Mouse (Mus musculus) erythroblast, embryonic 14.5 days (primary cell): ENCODE results near the gene Cadps. TPM values are rescaled to one million over a fixed set of nuclear protein-coding genes. Genes with fewer than 3 reads are reported as not detected.

ENCODE experiments used
- H3K27me3 ChIP-seq: 2 replicates; pipeline ENCODE4 v1.6.1; 2012; ENCODE audit warnings: inconsistent platforms; ENCODE audit not compliant: control insufficient read depth
- H3K36me3 ChIP-seq: 2 replicates; pipeline ENCODE4 v1.6.1; 2012; ENCODE audit warnings: mild to moderate bottlenecking, inconsistent platforms; ENCODE audit not compliant: control insufficient read depth
- H3K4me1 ChIP-seq: 2 replicates; pipeline ENCODE4 v1.6.1; 2012; ENCODE audit warnings: inconsistent platforms; ENCODE audit not compliant: control insufficient read depth
- H3K4me3 ChIP-seq: replicated peaks from 2 replicates; pipeline ENCODE3; 2012; ENCODE audit warnings: moderate library complexity, mild to moderate bottlenecking, inconsistent platforms
- H3K9me3 ChIP-seq: 2 replicates; pipeline ENCODE4 v1.6.1; 2012; ENCODE audit warnings: low read length, inconsistent platforms, mixed read lengths; ENCODE audit not compliant: control insufficient read depth
- GATA1 ChIP-seq: IDR thresholded peaks from 2 replicates; pipeline ENCODE4 v1.6.1; 2012; ENCODE audit warnings: low read length, inconsistent platforms, mixed read lengths
- TAL1 ChIP-seq: IDR thresholded peaks from 3 replicates; pipeline ENCODE4 v1.6.1; 2012; ENCODE audit warnings: low read length, inconsistent platforms, mixed read lengths
- polyA plus RNA-seq: library from polyadenylated mRNA; stranded (reverse); fragments of >175 nt; gene quantifications from 2 replicates; pipeline ENCODE4 v1.2.3, GENCODE M21; 2012

Cadps gene
- polyA plus RNA-seq, 1 experiment = not detected

DNA sequence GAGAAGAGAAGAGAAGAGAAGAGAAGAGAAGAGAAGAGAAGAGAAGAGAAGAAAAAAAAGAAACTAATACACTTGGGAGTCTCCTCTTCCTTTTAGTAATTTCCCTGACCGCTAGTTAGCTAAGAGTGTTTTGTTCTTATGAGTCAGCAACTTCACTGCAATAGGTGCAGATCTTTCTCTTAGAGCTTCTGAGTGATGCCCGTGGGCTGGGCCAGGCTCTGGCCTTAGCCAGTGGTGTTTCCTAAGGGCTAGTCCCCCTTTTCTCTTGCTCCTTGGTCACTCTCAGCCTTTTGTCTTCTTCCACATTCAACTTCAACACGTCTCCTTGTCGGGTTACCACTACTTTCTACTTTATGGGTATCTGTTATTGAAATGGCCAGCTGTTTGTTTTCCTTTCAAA, 216.7 kb downstream of the Cadps start:
- no peaks in the 10 kb centered on the region for H3K36me3 ChIP-seq
- no peaks in the 10 kb centered on the region for H3K4me1 ChIP-seq
- no peaks in the 10 kb centered on the region for H3K27me3 ChIP-seq
- no peak overlapping the region for H3K4me3 ChIP-seq
- TF ChIP-seq GATA1 (no peak), TAL1 (no peak)
- H3K9me3 ChIP-seq = no peaks in the 10 kb centered on the region

DNA sequence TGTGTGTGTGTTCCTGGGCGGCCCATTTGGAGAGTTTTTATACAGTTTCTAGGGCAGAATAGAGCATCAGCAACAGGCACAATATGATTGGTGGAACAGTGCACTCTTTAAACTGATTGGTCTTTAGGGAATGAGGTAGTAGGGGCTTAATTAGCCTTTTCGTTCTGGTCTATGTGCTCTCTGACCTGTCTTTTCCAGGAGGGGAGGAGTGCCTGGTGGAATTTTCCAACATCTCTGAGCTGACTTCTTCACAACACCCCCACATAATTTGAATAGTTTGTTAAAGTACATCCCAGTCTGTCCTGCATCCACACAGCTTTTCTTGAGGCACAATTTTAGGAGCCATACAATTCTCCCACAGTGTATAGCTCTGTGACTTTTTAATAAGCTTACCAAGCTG, 220.8 kb downstream of the Cadps start:
- Histone ChIP-seq H3K4me3 (no peak overlapping the region), H3K9me3 (no peaks in the 10 kb centered on the region), H3K36me3 (no peaks in the 10 kb centered on the region), H3K4me1 (no peaks in the 10 kb centered on the region), H3K27me3 (no peaks in the 10 kb centered on the region)
- TF ChIP-seq GATA1 (no peak), TAL1 (no peak)

DNA sequence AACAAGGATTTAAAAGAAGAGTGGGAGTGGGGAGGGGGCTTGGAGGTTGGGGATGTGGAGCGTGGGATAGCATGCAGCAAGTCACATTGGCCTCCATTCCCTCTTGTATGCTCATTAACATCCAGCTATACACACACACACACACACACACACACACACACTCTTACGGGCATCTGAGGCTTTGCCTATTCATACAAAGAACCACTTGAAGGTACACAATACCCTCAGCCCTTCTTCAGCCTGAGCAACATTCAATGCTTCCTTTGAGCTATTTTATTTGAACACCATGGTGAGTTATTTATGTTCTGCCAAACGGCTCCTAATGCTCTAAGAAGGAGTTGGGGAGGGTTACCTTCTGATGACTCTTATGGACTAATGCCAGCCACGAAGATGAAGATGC, 227.6 kb downstream of the Cadps start:
- no peaks in the 10 kb centered on the region for H3K36me3 ChIP-seq
- H3K27me3 ChIP-seq = no peaks in the 10 kb centered on the region
- H3K9me3 ChIP-seq = no peaks in the 10 kb centered on the region
- no peak overlapping the region for H3K4me3 ChIP-seq
- H3K4me1 ChIP-seq = no peaks in the 10 kb centered on the region
- no peak for TF ChIP-seq TAL1
- no peak for TF ChIP-seq GATA1

DNA sequence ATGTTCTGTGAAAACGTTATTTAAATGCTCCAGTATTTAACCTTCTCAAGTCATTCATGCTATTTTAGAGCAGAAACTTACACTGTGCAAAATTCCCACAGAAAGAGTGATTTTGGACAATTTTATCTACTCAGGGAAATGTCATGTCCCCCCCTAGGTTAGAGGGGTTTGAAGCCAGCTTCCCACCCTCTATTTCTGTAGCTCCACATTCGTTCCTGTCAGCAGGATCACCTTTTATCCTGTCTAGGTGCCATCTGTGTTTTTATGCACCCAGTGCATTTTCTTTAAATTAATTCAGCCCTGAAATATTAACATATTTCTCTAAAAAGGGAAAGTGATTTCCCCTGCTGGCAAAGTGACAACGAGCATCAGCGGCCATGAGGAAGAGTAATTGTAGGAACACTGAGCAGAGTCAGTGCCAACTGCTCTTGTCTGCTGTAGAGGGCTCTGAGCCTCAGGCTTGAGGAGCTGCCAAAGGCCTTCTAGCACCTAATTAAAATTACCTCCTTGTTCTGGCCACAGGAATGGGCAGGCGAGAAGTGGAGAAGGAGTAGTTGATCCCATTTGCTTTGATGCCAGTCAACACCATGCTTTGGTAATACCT, 230.3 kb downstream of the Cadps start:
- Histone ChIP-seq H3K36me3 (no peaks in the 10 kb centered on the region), H3K27me3 (no peaks in the 10 kb centered on the region), H3K4me1 (no peaks in the 10 kb centered on the region), H3K4me3 (no peak overlapping the region), H3K9me3 (no peaks in the 10 kb centered on the region)
- TF ChIP-seq TAL1 (no peak), GATA1 (no peak)

DNA sequence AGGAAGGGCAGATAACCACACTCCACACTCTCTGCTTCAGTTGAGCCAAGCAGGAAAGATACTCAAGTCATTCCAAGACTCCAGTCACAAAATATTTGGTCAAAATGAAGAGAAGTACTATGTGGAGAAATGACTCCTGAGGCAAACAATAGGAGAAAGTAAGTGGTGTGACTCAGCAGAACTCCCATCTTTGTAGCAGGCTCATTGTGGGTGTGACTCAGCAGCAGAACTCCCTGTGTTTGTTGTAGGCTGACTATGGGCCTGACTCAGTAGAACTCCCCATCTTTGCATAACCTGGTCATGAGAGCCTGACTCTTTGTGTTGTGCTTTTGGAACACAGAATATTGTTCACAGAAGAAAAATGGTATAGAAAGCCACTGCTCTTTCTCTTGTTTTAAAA, 231.1 kb downstream of the Cadps start:
- no peaks in the 10 kb centered on the region for H3K4me1 ChIP-seq
- no peaks in the 10 kb centered on the region for H3K9me3 ChIP-seq
- no peak overlapping the region for H3K4me3 ChIP-seq
- H3K36me3 ChIP-seq = no peaks in the 10 kb centered on the region
- TF ChIP-seq TAL1 (no peak), GATA1 (no peak)
- no peaks in the 10 kb centered on the region for H3K27me3 ChIP-seq

DNA sequence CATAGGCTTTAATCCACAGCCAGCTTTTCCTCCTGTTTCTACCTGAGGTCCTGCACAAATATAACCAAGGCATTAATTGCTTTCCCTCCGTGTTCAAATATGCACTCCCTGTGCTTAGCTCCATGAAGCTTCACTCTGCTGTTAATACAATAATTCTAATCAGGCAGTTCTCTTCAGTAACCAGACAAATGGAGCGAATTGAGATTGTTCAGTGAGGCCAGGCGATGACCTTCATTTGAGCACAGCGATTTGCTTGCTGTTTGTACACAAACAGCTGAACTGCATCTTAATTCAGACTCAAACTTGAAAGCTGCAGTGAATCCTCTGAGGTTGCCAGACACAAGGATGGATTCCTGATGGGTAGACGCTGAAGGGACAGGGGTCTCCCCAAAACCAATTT, 239.3 kb downstream of the Cadps start:
- Histone ChIP-seq H3K4me1 (no peaks in the 10 kb centered on the region), H3K27me3 (no peaks in the 10 kb centered on the region), H3K9me3 (no peaks in the 10 kb centered on the region), H3K36me3 (no peaks in the 10 kb centered on the region), H3K4me3 (no peak overlapping the region)
- TF ChIP-seq GATA1 (no peak), TAL1 (no peak)

DNA sequence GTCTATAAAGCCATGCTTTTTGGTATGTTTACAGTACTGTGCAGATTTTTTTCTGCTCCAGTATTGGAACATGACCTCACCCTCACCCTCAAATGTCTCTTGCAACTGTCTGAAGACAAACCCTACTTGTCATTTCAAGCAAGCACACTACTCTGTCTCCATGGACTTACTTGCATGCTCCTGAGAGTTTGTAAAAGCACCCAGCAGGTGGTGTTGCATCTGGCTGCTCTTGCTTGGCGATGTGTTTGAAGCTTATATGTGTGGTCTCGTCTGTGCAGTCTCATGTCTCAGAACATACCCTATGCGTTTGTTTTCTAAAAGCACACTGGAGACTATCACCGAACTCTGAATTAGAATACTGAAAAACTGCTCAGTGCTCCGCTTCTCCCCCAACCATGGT, 241.2 kb downstream of the Cadps start:
- TF ChIP-seq GATA1 = no peak
- no peak for TF ChIP-seq TAL1
- no peaks in the 10 kb centered on the region for H3K27me3 ChIP-seq
- no peaks in the 10 kb centered on the region for H3K36me3 ChIP-seq
- H3K9me3 ChIP-seq = no peaks in the 10 kb centered on the region
- H3K4me1 ChIP-seq = no peaks in the 10 kb centered on the region
- no peak overlapping the region for H3K4me3 ChIP-seq

DNA sequence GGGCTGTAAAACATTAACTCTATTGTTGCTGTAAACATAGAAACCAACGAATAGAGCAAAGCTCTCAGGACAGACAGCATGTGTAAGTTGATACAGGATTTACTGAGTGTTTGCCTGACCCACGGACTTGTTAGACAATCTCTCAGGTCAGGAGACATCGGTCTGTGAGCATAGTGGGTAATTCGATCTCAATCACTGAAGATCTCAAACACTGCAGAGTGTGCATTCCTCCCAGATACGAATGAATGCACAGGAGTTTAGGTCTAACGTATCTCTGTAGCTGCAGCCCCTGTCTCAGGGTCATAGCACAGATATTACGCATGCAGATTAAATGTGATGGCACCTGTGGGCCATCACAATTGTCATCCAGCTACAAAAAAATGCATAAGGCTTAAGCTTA, 242.1 kb downstream of the Cadps start:
- Histone ChIP-seq H3K9me3 (no peaks in the 10 kb centered on the region), H3K27me3 (no peaks in the 10 kb centered on the region), H3K4me3 (no peak overlapping the region), H3K4me1 (no peaks in the 10 kb centered on the region), H3K36me3 (no peaks in the 10 kb centered on the region)
- TF ChIP-seq GATA1 (no peak), TAL1 (no peak)

DNA sequence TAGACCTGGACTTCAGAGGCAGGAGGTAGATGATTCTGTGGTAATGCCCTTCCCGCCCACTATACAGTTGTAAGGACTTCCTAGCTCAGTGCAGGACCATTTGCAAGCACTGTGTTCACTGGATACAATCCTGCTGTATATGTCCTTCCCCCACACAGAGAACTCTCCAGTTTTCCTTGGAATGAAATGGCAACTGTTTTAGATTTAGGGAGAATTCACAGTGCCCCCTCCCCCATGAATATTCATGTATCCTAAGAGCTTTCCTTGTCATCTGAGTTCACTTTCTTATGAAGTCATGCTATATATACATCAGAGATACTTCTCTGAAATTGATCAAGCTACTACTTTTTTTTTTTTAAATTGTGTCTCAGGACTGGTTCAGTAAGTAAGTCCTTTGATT, 244.7 kb downstream of the Cadps start:
- Histone ChIP-seq H3K36me3 (no peaks in the 10 kb centered on the region), H3K9me3 (no peaks in the 10 kb centered on the region), H3K4me3 (no peak overlapping the region), H3K27me3 (no peaks in the 10 kb centered on the region), H3K4me1 (no peaks in the 10 kb centered on the region)
- TF ChIP-seq GATA1 (no peak), TAL1 (no peak)
